Mouse (Mus musculus) liver, adult (tissue): ENCODE data around the gene Cux1.

Experiments used
- GATA4 ChIP-seq: IDR thresholded peaks from 2 replicates; pipeline ENCODE4 v1.6.1; 2014; ENCODE audit warnings: mild to moderate bottlenecking, low read length; ENCODE audit not compliant: insufficient replicate concordance

The Cux1 gene

DNA sequence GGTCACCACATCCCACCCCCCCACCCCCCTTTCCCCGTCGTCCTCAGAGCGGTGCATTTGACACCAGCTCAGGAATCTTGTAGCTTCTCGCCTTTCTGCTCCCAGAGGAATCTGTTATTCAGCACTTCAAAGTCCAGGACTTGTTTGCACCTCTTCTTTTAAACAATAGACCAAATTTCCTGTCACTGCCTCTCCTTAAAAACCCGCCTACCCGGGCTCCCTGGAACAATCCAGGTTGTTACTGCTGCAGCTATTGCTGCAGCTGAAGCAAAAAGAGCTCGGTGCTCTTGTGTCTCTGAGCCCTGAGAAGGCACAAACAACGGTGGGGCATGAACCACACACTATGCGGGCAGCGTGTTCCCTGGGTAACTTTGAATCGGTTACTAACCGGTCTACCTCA, 14.9 kb upstream of the Cux1 start:
- TF ChIP-seq GATA4, result no peak

DNA sequence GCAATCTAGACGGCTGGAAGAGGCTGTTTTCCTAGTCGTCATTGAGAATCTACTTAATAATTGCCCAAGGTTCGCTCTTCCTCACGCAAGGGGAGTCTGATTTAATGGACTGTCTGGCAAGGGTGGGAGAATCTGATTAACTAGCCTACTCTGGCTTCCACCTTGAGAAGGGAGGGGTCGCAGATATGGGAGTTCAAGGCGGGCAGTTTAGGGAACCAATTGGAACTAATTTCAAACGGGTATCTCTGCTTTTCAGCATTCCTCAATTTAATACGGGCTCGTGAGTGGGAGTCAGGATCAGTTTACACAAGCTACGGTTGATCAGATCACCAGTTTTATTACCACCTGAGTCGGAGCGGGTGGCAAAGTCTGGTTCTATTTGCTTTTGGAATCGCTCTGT, 14.3 kb upstream of the Cux1 start:
- no peak for TF ChIP-seq GATA4

DNA sequence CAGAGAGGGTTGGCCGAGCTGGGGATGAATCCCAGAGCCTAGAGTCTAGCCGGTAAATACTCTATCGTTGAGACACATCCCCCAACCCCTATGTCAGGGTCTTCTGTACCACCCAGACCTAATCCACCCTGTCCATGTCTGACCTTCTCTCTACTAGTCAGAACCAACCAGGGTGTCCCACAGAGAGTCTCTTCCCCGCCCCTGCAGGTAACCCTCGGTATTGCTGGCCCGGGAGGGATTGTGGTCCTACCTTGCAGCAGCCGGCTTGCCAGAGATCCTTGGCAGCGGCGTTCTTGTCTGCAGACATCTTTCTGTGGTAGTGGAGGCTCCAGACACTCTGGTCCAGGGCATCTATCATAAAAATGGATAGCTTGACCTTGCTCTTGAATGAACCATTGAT, 13.9 kb upstream of the Cux1 start:
- TF ChIP-seq GATA4, result no peak

DNA sequence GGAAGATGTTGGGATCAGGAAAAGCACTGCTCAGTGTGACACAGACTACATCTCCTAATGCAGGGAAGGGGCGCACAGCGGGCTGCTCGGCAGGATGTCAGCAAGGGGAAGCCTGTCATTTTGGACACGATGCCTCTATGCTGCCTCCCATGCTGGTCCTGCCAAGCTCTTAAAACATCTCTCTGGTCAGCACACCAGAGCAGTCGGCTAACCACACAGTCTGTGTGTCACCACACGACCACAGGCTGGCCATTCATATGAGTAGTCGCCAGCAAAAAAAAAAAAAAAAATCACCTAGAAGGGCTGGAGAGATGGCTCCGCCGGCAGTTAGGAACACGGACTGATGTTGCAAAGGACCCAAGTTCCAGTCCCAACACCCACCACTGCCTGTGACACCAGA, 10.9 kb upstream of the Cux1 start:
- TF ChIP-seq GATA4, result no peak

DNA sequence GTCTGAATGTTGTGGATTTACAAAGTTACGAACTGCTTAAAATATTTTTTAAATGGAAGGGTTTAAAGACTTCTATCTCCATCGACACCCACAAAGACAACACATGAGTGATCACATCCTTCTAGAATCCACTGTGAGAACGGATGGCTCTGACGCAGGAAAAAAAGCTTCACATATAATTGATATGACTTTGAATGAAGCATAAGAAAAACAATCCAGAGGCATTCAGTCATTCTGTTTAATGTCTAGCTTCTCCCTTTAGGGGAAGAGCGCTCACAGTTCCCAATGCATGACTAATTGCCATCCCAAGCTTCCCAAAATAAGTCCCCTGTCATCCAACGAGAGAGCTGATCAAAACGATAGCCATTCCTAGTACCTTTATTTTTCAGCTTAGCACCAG, 2.9 kb upstream of the Cux1 start:
- TF ChIP-seq GATA4, result no peak

DNA sequence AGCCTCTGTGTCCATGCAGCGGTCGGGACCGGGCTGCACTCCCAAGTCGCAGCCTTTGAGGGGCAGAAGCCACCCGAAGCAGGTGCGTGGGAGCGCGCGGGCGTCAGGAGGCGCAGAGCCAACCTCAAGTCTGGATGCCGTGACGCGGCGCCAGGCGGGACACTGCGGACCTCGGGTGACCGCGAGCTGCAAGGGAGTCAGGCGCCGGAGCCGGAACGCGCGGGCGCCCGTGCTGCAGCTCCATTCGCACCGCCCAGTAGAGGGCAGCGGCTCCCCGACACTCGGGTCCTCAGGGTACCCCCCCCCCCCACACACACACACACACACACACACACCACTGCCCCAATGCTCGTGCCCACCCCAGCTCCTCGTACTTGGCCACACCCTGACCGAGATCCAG, 1.5 kb upstream of the Cux1 start:
- TF ChIP-seq GATA4, result no peak

DNA sequence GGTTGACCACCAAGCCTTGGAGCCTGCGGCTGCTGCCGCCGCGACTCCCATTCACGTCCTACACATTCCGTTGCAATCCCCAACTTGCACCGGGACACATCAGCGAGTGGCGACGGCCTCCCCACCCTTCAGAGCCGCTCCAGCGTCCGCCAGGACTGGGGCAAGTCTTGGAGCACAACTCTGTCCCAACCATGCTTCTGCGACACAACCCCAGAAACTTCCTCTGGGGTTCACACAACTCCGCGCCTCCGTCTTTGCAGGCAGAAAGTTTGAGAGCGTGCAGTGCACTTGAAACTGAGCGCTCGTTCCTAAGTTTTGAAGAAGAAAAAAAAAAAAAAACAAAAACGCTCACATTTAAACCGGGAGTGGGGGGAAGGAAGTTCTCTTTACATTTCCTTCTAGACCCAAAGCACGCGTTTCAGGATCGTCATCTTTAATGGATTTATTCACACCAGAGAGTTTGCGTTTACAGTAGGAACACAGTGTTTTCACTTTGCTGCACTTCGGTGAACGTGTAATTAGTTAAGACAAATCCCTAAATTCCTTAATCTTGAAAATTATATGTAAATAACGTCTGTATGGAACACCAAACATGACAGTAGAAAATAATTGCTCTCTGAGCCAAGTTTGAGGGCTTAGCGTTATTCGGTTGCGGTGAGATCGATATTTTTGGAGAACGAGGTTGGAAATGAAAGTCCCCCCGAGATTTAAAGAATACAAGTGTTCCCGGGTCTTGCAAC, 906 bp upstream of the Cux1 start:
- no peak for TF ChIP-seq GATA4

DNA sequence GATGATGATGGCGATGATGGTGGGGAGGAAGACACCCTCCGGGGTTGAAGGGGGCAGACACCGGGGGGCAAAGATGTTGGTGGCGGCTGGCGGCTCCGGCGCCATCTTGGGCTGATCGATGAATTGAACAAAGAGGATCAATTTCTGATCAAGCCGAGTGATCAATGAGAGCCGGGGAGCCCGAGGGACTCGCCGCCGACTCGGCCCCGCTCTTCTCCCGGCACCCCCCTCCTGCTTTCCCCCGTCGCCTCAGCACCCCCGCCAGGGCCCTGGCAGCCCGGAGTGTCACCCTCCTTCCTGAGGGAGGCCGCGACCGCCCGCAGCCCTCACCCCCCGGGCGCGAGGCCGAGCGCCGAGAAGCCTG, 496 bp downstream of the Cux1 start:
- no peak; the same call in 1 of the 2 replicates for TF ChIP-seq GATA4

DNA sequence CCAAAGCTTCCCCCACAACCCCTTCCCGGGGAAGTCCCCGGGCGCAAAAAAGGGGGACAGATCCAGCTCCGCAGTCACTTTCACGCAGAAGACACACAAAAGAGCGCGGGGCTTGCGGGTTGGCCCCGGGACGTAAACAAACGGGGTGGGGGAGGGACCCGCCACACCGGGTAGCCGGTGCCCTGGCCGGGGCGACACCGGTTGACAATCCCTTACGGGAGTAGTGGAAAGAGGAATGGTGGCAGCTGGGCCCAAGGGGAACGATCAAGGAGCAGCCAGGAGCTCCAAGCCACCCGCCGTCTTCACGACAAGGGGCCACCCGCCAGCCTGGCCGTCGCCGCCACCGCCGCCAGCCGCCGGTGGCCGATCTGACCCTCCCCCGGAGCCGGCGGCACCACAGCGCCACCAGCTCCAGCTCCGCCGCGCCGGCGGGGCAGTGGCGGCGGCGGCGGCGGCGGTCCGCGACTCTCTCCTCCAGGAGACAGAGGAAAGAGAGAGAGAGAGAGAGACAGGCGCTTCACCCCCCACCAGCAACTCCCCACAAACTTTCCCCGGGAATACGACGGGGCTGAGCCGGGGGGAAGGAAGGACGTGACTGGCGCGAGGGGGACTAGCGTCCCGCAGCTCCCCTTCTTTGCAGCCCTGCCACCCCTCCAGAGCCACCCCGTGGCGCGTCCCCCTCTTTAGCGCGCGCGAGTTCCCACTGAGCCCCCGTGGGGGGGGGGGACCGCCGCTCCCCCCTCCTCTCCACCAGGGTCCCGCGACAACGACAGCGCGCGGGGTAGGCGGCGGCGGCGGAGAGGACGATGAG, 1.1 kb downstream of the Cux1 start:
- no peak for TF ChIP-seq GATA4

DNA sequence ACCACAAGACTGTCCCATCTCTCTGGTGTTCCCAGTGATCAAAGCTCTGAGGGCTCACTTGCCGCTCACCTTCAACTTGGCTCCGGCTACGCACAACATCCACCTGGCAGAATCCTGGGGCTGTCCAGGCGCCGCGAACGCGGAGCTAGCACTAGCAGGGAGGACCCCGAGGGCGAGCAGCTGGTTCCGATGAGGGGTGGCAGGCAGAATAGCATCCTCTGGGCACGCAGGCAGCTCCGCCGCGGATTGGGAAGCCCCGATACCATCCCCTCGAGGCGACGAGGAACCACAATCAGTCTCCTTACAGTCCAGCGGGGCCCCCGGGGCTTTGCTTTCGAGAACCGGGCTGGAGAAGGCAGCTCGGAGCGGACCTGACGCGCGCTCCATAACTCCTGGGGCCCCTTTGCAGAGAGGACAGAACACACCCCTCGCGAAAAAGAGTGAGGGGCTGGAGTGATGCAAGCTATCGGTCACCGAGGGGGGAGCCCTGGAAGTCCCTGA, 1.9 kb downstream of the Cux1 start:
- no peak for TF ChIP-seq GATA4

DNA sequence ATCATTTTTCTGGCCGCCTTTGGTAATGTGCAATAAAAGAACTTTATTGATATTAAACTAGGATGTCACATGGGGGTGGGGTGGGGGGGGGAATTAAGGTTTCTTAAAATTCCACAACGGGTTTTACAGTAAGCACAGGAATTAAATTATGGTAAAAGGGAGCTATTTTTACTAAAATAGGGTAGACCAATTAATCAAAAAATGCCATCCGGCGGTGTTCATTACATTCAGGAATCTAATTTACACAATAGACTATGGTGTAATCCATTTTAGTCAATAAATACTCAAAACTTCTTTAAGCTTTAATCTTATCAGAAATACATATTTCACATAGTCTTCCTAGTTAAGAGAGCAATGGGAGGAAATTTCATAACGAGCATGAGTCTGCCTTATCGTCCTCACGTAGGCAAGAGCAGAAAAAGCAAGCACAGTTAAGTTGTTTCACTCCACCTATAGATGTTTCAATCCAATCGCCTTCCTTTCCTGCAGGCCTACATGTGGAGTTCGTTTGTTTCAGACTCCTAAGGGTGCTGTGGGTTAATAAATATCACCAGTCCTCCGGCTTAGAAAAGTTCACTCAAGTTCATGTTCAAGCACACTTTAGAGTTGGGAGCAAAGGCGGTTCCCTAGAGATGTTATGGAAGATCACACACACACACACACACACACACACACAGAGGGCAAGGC, 2.5 kb downstream of the Cux1 start:
- no peak for TF ChIP-seq GATA4

DNA sequence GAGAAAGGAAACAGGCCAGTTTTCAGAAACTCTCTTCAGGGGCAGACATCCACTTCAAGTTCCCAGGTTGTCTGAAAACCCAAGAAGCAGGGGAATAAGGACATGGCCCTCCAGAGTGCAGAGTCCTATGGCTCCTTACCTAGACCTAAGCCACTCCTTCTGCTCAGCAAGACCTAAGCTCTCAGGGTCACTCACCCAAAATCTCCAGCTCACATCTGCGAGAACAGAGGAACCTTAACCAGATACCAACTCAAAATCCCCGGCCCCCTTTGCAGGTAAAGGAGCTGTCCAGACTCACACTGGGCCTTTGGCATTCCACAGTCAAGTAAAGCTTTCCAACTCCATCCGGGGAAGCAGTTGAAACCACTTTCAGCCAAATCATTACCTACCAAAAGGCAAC, 3.3 kb downstream of the Cux1 start:
- TF ChIP-seq GATA4, result no peak

DNA sequence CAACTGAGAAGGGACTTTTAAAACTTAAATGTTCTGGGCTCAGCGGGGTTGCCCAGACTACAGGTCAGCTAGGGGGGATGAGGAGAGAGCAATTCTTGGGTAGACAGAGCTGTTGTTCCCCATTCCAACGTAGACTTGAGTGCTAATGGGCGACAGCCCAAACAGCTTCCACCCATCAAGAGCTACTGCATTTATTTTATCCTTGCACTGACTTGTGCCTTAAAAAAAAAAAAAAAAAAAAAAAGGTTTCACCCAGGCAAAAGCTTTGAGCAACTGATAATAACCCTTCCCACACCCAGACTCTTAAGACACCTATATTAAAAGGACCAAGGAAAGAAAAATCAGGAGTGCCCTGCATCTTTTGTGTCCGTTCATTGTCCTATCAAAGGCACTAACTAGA, 4.2 kb downstream of the Cux1 start:
- TF ChIP-seq GATA4, result no peak

DNA sequence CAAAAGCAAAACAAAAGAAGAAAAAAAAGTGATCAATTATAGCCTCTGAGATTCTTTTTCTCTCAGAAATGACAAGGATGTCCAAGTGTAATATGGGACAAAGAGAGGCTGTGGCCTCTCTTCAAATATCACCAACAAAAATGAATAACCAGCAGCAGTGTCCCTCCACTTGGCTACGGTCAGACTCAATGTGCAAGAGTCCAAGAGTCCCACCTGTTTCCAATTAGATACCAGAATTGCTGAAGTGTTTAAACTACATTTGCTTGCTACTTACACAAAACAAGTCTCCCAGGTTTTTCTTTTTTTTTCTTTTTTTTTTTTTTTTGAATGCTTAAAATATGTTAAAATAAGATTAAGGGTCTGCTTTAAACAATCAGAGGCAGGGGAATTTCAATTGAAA, 5.1 kb downstream of the Cux1 start:
- TF ChIP-seq GATA4, result no peak

DNA sequence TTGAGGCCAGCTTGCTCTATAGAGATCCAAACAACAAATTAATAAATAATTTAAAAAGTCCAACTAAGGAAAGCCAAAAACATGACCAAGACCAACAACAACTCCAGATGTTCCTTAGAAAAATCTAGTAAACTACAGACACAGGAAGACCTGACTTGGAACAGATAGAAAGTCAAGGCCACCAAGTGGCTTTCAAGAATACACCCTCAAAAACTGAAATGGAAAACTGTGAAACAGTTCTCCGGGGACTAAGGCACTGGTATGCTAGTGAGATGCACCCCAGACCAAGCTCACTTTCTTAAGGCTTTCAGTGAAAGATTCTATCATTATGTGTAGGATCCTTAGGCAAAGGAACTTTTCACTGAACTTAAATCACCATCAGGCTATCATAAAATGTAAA, 5.6 kb downstream of the Cux1 start:
- no peak for TF ChIP-seq GATA4

DNA sequence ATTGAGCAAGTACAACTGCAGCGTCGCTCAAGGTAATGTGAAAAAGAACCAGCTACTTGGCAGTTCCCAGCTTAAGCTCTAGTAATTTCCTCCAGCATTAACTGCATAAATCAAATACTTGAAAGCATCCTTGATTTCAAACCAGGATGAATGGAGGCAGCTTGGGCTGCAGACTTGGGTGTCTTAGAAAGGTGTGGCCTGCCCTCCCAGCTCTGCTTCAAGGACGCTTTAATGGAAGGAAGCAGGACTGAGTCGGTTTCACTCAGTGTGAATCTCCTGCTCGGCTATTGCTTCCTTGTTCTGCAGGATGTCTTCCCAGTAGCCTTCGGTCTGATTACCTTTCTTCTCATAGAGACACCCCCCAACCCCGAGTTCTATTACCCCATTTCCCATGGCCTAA, 6.6 kb downstream of the Cux1 start:
- no peak for TF ChIP-seq GATA4
